Mouse (Mus musculus): ENCODE measurements around the gene Faim. TPM values are rescaled to one million over a fixed set of nuclear protein-coding genes. Genes with fewer than 3 reads are reported as not detected.

Gene Faim
- total and polyA plus RNA-seq, 3 experiments = 30.7 to 53.6 TPM; not detected in 1

DNA sequence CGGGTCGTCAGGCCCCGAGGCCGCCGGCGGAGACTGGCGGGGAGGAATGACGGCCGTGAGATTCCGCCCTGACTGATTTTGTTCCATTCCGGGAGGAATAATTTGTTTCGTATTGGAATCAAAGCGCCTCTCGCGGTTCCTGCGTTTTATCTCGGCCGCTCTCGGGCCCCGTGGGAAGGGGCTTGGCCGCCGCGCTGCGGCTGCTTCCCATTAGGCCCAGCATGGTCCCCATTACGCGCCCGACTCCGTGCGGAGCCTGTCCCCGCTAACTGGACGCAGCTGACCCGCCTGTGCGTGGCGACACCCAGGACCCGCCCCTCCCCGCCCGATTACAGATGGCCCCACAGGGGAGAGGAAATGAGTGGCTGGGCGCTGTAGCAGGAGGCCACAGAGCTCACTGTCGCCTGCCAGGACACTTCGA is 13.1 kb upstream of the Faim start:
- Histone ChIP-seq H3K4me1 (ENCODE audit: control insufficient read depth in 1 of 2, insufficient read depth in 2 of 2, low read length in 2 of 2) (no peaks in the 10 kb centered on the region), H3K27me3 (ENCODE audit: control insufficient read depth in 1 of 2, insufficient read depth in 2 of 2, low read length in 2 of 2) (peaks cover 0 to 4% of the 10 kb centered on the region in 2 experiments; a peak in 2 of 4 replicates), H3K4me3 (ENCODE audit: control insufficient read depth in 1 of 2, insufficient read depth in 1 of 2, low read depth in 2 of 2, low read length in 2 of 2) (no peak overlapping the region), H3K36me3 (ENCODE audit: control insufficient read depth in 1 of 2, insufficient read depth in 2 of 2, low read length in 2 of 2) (no peaks in the 10 kb centered on the region), H3K27ac (ENCODE audit: control insufficient read depth, low read depth, low read length) (no peak overlapping the region), H3K79me2 (ENCODE audit: control insufficient read depth, insufficient read depth, low read length, poor library complexity) (no peaks in the 10 kb centered on the region), H3K9ac (ENCODE audit: control insufficient read depth, low read depth, low read length, poor library complexity, severe bottlenecking) (no peak overlapping the region), H3K9me3 (replicated peaks; ENCODE audit: insufficient read depth, low read length) (no peaks in the 10 kb centered on the region)
- TF ChIP-seq USF2 (IDR thresholded peaks at IDR 0.05; ENCODE audit: borderline replicate concordance in 1 of 2, insufficient read depth in 1 of 2, low read depth in 1 of 2, low read length in 2 of 2) (no peak), ZKSCAN1 (IDR thresholded peaks at IDR 0.05; ENCODE audit: low read depth, low read length) (no peak), HCFC1 (IDR thresholded peaks at IDR 0.05; ENCODE audit: low read depth, low read length) (no peak), EP300 (IDR thresholded peaks at IDR 0.05; ENCODE audit: low read depth in 1 of 2, low read length in 2 of 2) (no peak), E2F4 (IDR thresholded peaks at IDR 0.05; ENCODE audit: borderline replicate concordance, low read depth, low read length) (no peak), ETS1 (IDR thresholded peaks at IDR 0.05; ENCODE audit: low read depth, low read length) (no peak), MAZ (IDR thresholded peaks at IDR 0.05; ENCODE audit: low read depth, low read length) (no peak), SIN3A (IDR thresholded peaks at IDR 0.05; ENCODE audit: low read length) (no peak), CHD1 (IDR thresholded peaks at IDR 0.05; ENCODE audit: low read depth, low read length) (no peak), GABPA (IDR thresholded peaks at IDR 0.05; ENCODE audit: low read depth, low read length) (no peak), POLR2A (IDR thresholded peaks at IDR 0.05; ENCODE audit: control insufficient read depth in 1 of 2, insufficient read depth in 1 of 2, low read depth in 1 of 2, low read length in 2 of 2, poor library complexity in 1 of 2) (no peak), RCOR1 (IDR thresholded peaks at IDR 0.05; ENCODE audit: low read depth, low read length) (no peak), MYB (IDR thresholded peaks at IDR 0.05; ENCODE audit: low read depth, low read length) (no peak), MXI1 (IDR thresholded peaks at IDR 0.05; ENCODE audit: low read depth, low read length) (no peak), ZNF384 (IDR thresholded peaks at IDR 0.05; ENCODE audit: low read depth, low read length) (no peak)
- DNase-seq (ENCODE audit: low read depth, low spot score) = no peak

DNA sequence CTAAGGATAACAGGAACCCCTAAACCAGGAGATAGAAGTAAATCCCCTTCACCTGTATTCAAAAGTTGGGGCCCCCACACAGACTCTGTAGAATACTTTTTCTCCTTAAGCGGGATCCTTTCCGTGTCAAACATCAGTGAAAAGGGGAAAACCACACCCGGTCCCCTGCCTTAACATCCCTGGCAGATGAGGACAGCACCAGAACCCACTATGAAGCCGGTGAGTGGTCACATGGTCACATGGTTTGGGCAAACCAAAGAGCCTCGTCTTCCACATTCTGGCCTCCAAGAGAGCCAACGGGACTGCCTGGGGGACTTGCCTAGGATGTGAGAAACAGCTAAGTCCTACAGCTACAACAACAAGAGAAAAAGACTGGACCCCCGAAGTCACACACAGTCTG is 12.6 kb upstream of the Faim start:
- no peak overlapping the region for H3K4me3 ChIP-seq (ENCODE audit: control insufficient read depth in 1 of 2, insufficient read depth in 1 of 2, low read depth in 2 of 2, low read length in 2 of 2)
- H3K36me3 ChIP-seq (ENCODE audit: control insufficient read depth in 1 of 2, insufficient read depth in 2 of 2, low read length in 2 of 2) = no peaks in the 10 kb centered on the region
- no peaks in the 10 kb centered on the region for H3K79me2 ChIP-seq (ENCODE audit: control insufficient read depth, insufficient read depth, low read length, poor library complexity)
- peaks cover 0 to 4% of the 10 kb centered on the region in 2 experiments; a peak in 2 of 4 replicates for H3K27me3 ChIP-seq (ENCODE audit: control insufficient read depth in 1 of 2, insufficient read depth in 2 of 2, low read length in 2 of 2)
- no peak overlapping the region for H3K27ac ChIP-seq (ENCODE audit: control insufficient read depth, low read depth, low read length)
- no peaks in the 10 kb centered on the region for H3K4me1 ChIP-seq (ENCODE audit: control insufficient read depth in 1 of 2, insufficient read depth in 2 of 2, low read length in 2 of 2)
- no peak for DNase-seq (ENCODE audit: low read depth, low spot score)
- no peaks in the 10 kb centered on the region for H3K9me3 ChIP-seq (replicated peaks; ENCODE audit: insufficient read depth, low read length)
- TF ChIP-seq SIN3A (IDR thresholded peaks at IDR 0.05; ENCODE audit: low read length) = no peak
- no peak for TF ChIP-seq RAD21 (IDR thresholded peaks at IDR 0.05; ENCODE audit: low read depth, low read length)
- TF ChIP-seq HCFC1 (IDR thresholded peaks at IDR 0.05; ENCODE audit: low read depth, low read length) = no peak
- no peak for TF ChIP-seq RCOR1 (IDR thresholded peaks at IDR 0.05; ENCODE audit: low read depth, low read length)
- TF ChIP-seq ZMIZ1 (IDR thresholded peaks at IDR 0.05; ENCODE audit: low read depth, low read length) = no peak
- TF ChIP-seq ETS1 (IDR thresholded peaks at IDR 0.05; ENCODE audit: low read depth, low read length) = no peak
- TF ChIP-seq ZNF384 (IDR thresholded peaks at IDR 0.05; ENCODE audit: low read depth, low read length) = no peak
- TF ChIP-seq ELF1 (IDR thresholded peaks at IDR 0.05; ENCODE audit: low read depth, low read length) = no peak
- TF ChIP-seq GATA1 (IDR thresholded peaks at IDR 0.05; ENCODE audit: low read depth, low read length) = no peak
- TF ChIP-seq MYB (IDR thresholded peaks at IDR 0.05; ENCODE audit: low read depth, low read length) = no peak
- H3K9ac ChIP-seq (ENCODE audit: control insufficient read depth, low read depth, low read length, poor library complexity, severe bottlenecking) = no peak overlapping the region
